Mouse (Mus musculus) forebrain, postnatal 0 days (tissue): ENCODE results near the gene Tlnrd1. TPM values are rescaled to one million over a fixed set of nuclear protein-coding genes. Genes with fewer than 3 reads are reported as not detected.

Experiments
- ATAC-seq: fragments of 200-750 bp; cut with Nextera tagmentation; 2 replicates; pipeline ENCODE4 v1.8.0; 2017; ENCODE audit warnings: mild to moderate bottlenecking, moderate library complexity
- DNase-seq: peaks from one replicate; pipeline ENCODE4 v3.0.0-alpha.2; 2015
- H3K27ac ChIP-seq: fragments of 300-500 bp; sonication (generic); 2 replicates; pipeline ENCODE4 v1.5.1; 2014; ENCODE audit warnings: low read depth, mild to moderate bottlenecking, antibody characterized with exemption, low read length, moderate library complexity, mixed read lengths
- H3K27me3 ChIP-seq: fragments of 300-500 bp; sonication (generic); 2 replicates; pipeline ENCODE4 v1.6.1; 2014; ENCODE audit warnings: mild to moderate bottlenecking, low read length, mixed read lengths; ENCODE audit not compliant: insufficient read depth
- H3K36me3 ChIP-seq: fragments of 300-500 bp; sonication (generic); 2 replicates; pipeline ENCODE4 v1.6.1; 2014; ENCODE audit warnings: mild to moderate bottlenecking, moderate library complexity; ENCODE audit not compliant: insufficient read depth
- H3K4me1 ChIP-seq: fragments of 300-500 bp; sonication (generic); 2 replicates; pipeline ENCODE4 v1.6.1; 2014; ENCODE audit warnings: antibody characterized with exemption; ENCODE audit not compliant: insufficient read depth
- H3K4me2 ChIP-seq: fragments of 300-500 bp; sonication (generic); 2 replicates; pipeline ENCODE4 v1.6.1; 2014; ENCODE audit warnings: low read depth, mild to moderate bottlenecking, moderate library complexity
- H3K4me3 ChIP-seq: fragments of 300-500 bp; sonication (generic); 2 replicates; pipeline ENCODE4 v1.5.1; 2014; ENCODE audit warnings: low read depth, low read length, mixed read lengths
- H3K9ac ChIP-seq: fragments of 300-500 bp; sonication (generic); 2 replicates; pipeline ENCODE4 v1.6.1; 2014; ENCODE audit warnings: mild to moderate bottlenecking
- H3K9me3 ChIP-seq: fragments of 300-500 bp; sonication (generic); 2 replicates; pipeline ENCODE4 v1.6.1; 2016; ENCODE audit warnings: low read length
- CTCF ChIP-seq: sonication (generic); IDR thresholded peaks from 2 replicates; pipeline ENCODE4 v1.5.1; 2016; ENCODE audit warnings: antibody characterized with exemption, control low read depth, low read depth
- WGBS: fragments of 180-500 bp; shearing (Covaris S2); extraction: QIAGEN DNeasy Blood & Tissue Kit; methylation state at CpG from one replicate; pipeline ENCODE4 v1.1.7; 2014; 5-methylcytosine and 5-hydroxymethylcytosine counted together
- polyA plus RNA-seq: library from polyadenylated mRNA; unstranded; fragments of >200 nt; fragmentation: Nextera tagmentation; extraction: Ambion mirVana; gene quantifications from 2 replicates; pipeline ENCODE4 v1.2.1, GENCODE M21; 2015
- total RNA-seq: library from RNA; depleted of rRNA; stranded (reverse); fragments of >200 nt; gene quantifications from 2 replicates; pipeline ENCODE4 v1.2.3, GENCODE M21; 2014

Gene Tlnrd1
- total and polyA plus RNA-seq, 2 experiments from 2014 or later, result 10.8 to 38.0 TPM

GRCm38 (mm10) chr7:83869839-83870543 is 14.1 kb downstream of the Tlnrd1 start:
- Histone ChIP-seq H3K36me3 (no peaks in the 10 kb centered on the region), H3K4me1 (no peaks in the 10 kb centered on the region), H3K27me3 (no peaks in the 10 kb centered on the region), H3K4me3 (no peak overlapping the region), H3K9me3 (no peaks in the 10 kb centered on the region), H3K9ac (no peak overlapping the region), H3K27ac (no peak overlapping the region), H3K4me2 (no peak overlapping the region)
- no peak for DNase-seq
- 30% methylated on average over 5 of the region's 5 CpGs for WGBS
- no peak for TF ChIP-seq CTCF
- ATAC-seq, result no peak

DNA sequence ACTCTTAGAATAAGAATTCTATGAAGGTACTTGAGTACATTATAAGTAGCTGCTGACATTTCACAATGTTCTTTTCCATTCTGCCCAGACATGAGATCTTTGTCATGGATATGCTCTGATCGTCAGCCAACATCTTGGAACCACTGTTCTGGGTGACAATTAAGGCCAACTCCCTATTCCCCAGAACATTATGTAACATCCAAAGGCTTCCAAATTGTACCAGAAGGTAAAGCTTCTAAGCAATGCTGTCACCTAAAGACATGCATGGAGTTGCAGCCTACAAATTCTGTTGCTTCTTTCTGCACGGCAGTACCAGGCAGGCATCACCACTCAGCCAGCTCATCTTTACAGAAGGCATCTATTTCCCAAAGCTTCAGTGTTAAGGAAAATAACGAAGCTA is 15.9 kb downstream of the Tlnrd1 start:
- DNase-seq (no peak), ATAC-seq (no peak; the same call in 1 of the 2 replicates)
- H3K4me1 ChIP-seq, result no peaks in the 10 kb centered on the region
- WGBS, result 59% methylated on average over 3 of the region's 3 CpGs
- no peak for TF ChIP-seq CTCF
- no peak overlapping the region for H3K27ac ChIP-seq
- H3K36me3 ChIP-seq, result no peaks in the 10 kb centered on the region
- H3K4me3 ChIP-seq, result no peak overlapping the region
- no peak overlapping the region for H3K4me2 ChIP-seq
- H3K9ac ChIP-seq, result no peak overlapping the region
- no peaks in the 10 kb centered on the region for H3K9me3 ChIP-seq
- H3K27me3 ChIP-seq, result no peaks in the 10 kb centered on the region

- TF ChIP-seq CTCF, result no peak
- WGBS, result 65% methylated on average over 2 of the region's 2 CpGs
- no peak for ATAC-seq
- Histone ChIP-seq H3K27me3 (no peaks in the 10 kb centered on the region), H3K9ac (no peak overlapping the region), H3K9me3 (no peaks in the 10 kb centered on the region), H3K4me2 (no peak overlapping the region), H3K4me3 (no peak overlapping the region), H3K27ac (no peak overlapping the region), H3K36me3 (no peaks in the 10 kb centered on the region), H3K4me1 (no peaks in the 10 kb centered on the region)
- no peak for DNase-seq
These were observed 20.6 kb downstream of the Tlnrd1 start for GRCm38 (mm10) chr7:83863554-83863953.

DNA sequence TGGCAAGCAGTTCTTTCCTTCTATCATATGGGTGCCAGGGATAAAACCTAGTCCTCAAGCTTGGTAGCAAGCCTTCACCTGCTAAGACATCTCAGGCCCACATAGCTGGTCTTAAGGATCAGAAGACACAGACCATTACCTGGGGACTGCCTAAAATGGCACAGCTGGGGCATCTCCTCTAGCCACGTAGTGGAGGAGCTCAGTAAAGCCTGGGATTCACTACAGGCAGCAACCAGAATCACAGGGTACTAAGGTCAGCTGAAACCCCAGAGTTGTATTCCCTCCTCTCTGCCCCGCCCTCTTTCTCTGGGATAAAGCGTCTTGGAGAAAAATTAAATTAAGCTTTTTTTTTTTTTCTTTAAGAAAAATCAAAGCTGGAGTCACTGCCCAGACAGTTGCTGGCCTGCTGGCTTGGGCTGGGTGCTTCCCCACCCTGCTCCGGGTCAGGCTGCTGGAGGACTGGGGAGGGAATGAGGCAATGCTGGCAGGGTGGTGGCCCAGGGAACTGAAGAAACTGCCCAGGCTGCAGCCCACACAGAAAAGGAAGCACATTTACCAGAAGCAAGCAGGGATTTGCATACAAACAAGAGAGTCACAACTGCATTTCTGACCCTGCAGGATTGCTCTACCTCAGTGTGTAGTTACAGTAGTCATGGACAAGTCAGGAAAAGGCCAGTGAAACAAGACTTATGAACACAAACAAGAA is 24.6 kb downstream of the Tlnrd1 start:
- DNase-seq (no peak), ATAC-seq (no peak)
- Histone ChIP-seq H3K27ac (no peak overlapping the region), H3K27me3 (no peaks in the 10 kb centered on the region), H3K4me2 (no peak overlapping the region), H3K9ac (no peak overlapping the region), H3K4me3 (no peak overlapping the region), H3K4me1 (no peaks in the 10 kb centered on the region), H3K36me3 (no peaks in the 10 kb centered on the region), H3K9me3 (no peaks in the 10 kb centered on the region)
- WGBS, result 56% methylated on average over 4 of the region's 4 CpGs
- TF ChIP-seq CTCF, result no peak

DNA sequence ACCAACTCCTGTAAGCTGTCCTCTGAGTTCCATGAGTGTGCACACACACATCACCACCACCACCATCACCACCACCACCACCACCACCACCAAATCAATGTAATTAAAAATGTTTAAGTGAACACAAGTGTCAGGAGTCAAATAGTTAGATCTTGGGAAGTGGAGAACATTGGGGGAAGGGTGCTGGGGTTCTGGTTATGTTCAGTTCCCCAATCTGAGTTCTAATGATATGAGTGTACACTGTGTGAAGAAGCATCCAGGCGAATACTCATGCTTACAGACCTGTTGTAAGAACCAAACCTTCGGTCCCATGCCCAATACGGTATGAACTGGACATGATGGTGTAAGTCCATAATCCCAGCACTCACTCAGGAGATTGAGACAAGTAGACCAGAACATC is 26.2 kb downstream of the Tlnrd1 start:
- Histone ChIP-seq H3K36me3 (no peaks in the 10 kb centered on the region), H3K4me1 (no peaks in the 10 kb centered on the region), H3K9me3 (no peaks in the 10 kb centered on the region), H3K4me3 (no peak overlapping the region), H3K4me2 (no peak overlapping the region), H3K27me3 (no peaks in the 10 kb centered on the region), H3K9ac (no peak overlapping the region), H3K27ac (no peak overlapping the region)
- DNase-seq (no peak), ATAC-seq (no peak)
- WGBS, result 95% methylated on average over 3 of the region's 3 CpGs
- TF ChIP-seq CTCF, result no peak

DNA sequence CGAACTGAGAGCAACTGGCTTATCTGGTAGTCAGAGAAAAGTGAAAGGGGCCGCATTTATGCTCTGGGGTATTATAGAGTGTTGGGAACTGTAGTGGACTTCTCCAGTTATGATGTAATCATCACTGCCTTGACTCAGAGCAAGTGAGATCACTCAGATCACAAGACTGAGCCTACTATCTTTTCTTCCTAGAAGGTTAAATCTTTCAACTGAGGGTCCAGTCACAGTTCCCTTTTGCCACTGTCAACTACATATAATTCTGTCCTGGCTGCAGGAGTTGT is 27.0 kb downstream of the Tlnrd1 start:
- no peak for TF ChIP-seq CTCF
- no peak overlapping the region for H3K4me2 ChIP-seq
- no peaks in the 10 kb centered on the region for H3K9me3 ChIP-seq
- DNase-seq, result no peak
- no peak overlapping the region for H3K9ac ChIP-seq
- H3K4me1 ChIP-seq, result no peaks in the 10 kb centered on the region
- 89% methylated on average over 2 of the region's 2 CpGs for WGBS
- no peak overlapping the region for H3K4me3 ChIP-seq
- no peaks in the 10 kb centered on the region for H3K36me3 ChIP-seq
- no peaks in the 10 kb centered on the region for H3K27me3 ChIP-seq
- no peak for ATAC-seq
- no peak overlapping the region for H3K27ac ChIP-seq

DNA sequence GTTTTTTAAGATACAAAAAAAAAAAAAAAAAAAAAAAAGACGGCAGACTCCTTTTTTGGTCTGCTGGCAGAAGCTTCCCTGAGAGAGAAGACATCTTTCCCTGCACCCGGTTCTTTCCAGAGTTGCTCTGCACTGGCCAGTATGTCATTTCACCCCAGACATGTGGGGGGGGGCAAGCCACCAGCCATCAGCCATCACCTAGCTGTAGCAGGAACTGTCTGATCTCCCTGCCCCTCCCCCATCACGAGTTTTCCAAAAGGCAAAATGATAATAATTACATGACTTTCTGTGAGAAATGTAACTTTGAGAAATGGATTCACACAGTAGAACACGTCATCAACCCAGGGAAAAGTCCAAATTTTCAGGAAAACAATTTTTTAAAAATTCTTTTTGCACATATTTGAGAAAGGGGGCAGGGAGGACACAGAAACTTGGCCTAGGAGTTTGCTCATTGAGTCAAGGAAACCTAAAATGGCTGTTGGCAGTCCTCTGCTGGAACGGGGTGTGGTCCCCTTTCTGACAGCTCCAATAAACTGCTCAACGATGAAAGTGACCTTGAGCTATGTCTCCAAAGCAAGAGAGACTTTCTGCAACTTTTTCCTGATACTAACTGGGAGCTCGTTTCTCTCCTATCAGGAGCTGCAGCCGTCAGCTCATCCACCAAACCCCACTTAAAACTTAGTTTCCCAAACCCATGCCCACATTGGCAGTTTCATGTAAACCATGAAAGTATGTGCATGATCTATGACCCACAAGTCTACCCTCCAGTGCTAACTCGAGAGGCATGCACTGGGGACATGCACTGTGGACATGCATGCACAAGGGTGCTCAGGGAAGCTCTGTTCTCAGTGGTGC is 27.5 kb downstream of the Tlnrd1 start:
- DNase-seq (no peak), ATAC-seq (no peak)

More for the DNA sequence above, 27.5 kb downstream of the Tlnrd1 start:
- Histone ChIP-seq H3K9ac (no peak overlapping the region), H3K36me3 (no peaks in the 10 kb centered on the region), H3K4me1 (no peaks in the 10 kb centered on the region), H3K9me3 (no peaks in the 10 kb centered on the region), H3K4me2 (no peak overlapping the region), H3K27me3 (no peaks in the 10 kb centered on the region), H3K4me3 (no peak overlapping the region), H3K27ac (no peak overlapping the region)
- WGBS, result 84% methylated on average over 9 of the region's 9 CpGs
- TF ChIP-seq CTCF, result no peak
